Mouse (Mus musculus) regulatory T cell (primary cell): ENCODE measurements around the gene Pelp1.

Experiments
- in situ Hi-C: fragments of 300-600 bp; cut with MboI, MseI; formaldehyde crosslinking; loops from one replicate; pipeline ENCODE4 v1.15.1; 2025; ENCODE audit warnings: high pct_unique_total_duplicates

Pelp1 gene

GRCm38 (mm10) chr11:70409594-70410296 is at the start of gene Pelp1:
Gene Pelp1, minus strand, starts transcription at chr11:70410031.
- in situ Hi-C loops, result loop anchor here (5.0 kb wide), 2 partner anchors 93 to 203 kb away; no protein-coding TSS in a partner anchor

- in situ Hi-C loops, result no loop called here
These were observed 49.1 kb upstream of the Pelp1 start, which contains the start of gene Zmynd15 for GRCm38 (mm10) chr11:70458688-70459600. Gene Zmynd15, plus strand, starts transcription at chr11:70459433.

GRCm38 (mm10) chr11:70453261-70454044 is 43.6 kb upstream of the Pelp1 start:
- in situ Hi-C loops, result no loop called here

- in situ Hi-C loops, result no loop called here
These were observed 42.1 kb upstream of the Pelp1 start, which contains the start of gene Med11 for GRCm38 (mm10) chr11:70451797-70452498. Gene Med11, plus strand, starts transcription at chr11:70451919.

GRCm38 (mm10) chr11:70450926-70451325 is 41.1 kb upstream of the Pelp1 start:
- in situ Hi-C loops, result no loop called here

- in situ Hi-C loops, result no loop called here
These were observed 37.5 kb upstream of the Pelp1 start for GRCm38 (mm10) chr11:70447373-70447772.

GRCm38 (mm10) chr11:70446756-70447155 is 36.9 kb upstream of the Pelp1 start:
- in situ Hi-C loops, result no loop called here

GRCm38 (mm10) chr11:70444667-70445066 is 34.8 kb upstream of the Pelp1 start:
- in situ Hi-C loops, result no loop called here

- in situ Hi-C loops, result no loop called here
These were observed 34.1 kb upstream of the Pelp1 start for GRCm38 (mm10) chr11:70443964-70444363.

GRCm38 (mm10) chr11:70441882-70442281 is 32.1 kb upstream of the Pelp1 start:
- in situ Hi-C loops, result no loop called here

- in situ Hi-C loops, result no loop called here
These were observed 30.8 kb upstream of the Pelp1 start for GRCm38 (mm10) chr11:70440637-70441036.

GRCm38 (mm10) chr11:70438728-70439374 is 29.0 kb upstream of the Pelp1 start:
- in situ Hi-C loops, result loop anchor here (5.0 to 10.0 kb wide), 2 partner anchors 166 to 1342 kb away; partner anchors contain the start of gene Per1

- in situ Hi-C loops, result loop anchor here (5.0 to 10.0 kb wide), 2 partner anchors 167 to 1340 kb away; partner anchors contain the start of gene Per1
These were observed 27.6 kb upstream of the Pelp1 start for GRCm38 (mm10) chr11:70437426-70437825.

- in situ Hi-C loops, result loop anchor here (5.0 to 10.0 kb wide), 2 partner anchors 169 to 1338 kb away; partner anchors contain the start of gene Per1
These were observed 25.6 kb upstream of the Pelp1 start for GRCm38 (mm10) chr11:70435476-70435875.

- in situ Hi-C loops, result loop anchor here (5.0 to 10.0 kb wide), 2 partner anchors 73 to 171 kb away; partner anchors contain the start of gene Tm4sf5
These were observed 24.1 kb upstream of the Pelp1 start for GRCm38 (mm10) chr11:70433951-70434350.

- in situ Hi-C loops, result loop anchor here (5.0 to 10.0 kb wide), 2 partner anchors 74 to 171 kb away; partner anchors contain the start of gene Tm4sf5
These were observed 23.7 kb upstream of the Pelp1 start for GRCm38 (mm10) chr11:70433569-70433943.

- in situ Hi-C loops, result loop anchor here (5.0 to 10.0 kb wide), 2 partner anchors 74 to 172 kb away; partner anchors contain the start of gene Tm4sf5
These were observed 23.2 kb upstream of the Pelp1 start for GRCm38 (mm10) chr11:70432895-70433568.

GRCm38 (mm10) chr11:70432048-70432894 is 22.4 kb upstream of the Pelp1 start, which contains the start of gene Arrb2:
Gene Arrb2, plus strand, starts transcription at chr11:70432635.
- in situ Hi-C loops, result loop anchor here (5.0 to 10.0 kb wide), 2 partner anchors 75 to 173 kb away; partner anchors contain the start of gene Tm4sf5
